Mouse (Mus musculus): Measurements from ENCODE around the gene Mtif3.

Mtif3 gene

GRCm38 (mm10) chr5:146916806-146917205, 46.8 kb downstream of the Mtif3 start:
- DNase-seq (ENCODE audit: extremely low read depth, low read depth), result no peak

- DNase-seq (ENCODE audit: extremely low read depth, low read depth), result no peak
Measured at GRCm38 (mm10) chr5:146916273-146916672, 47.3 kb downstream of the Mtif3 start.

- DNase-seq (ENCODE audit: extremely low read depth, low read depth), result peak; percentile 51
Measured at GRCm38 (mm10) chr5:146914088-146914766, 49.4 kb downstream of the Mtif3 start.

- no peak for DNase-seq (ENCODE audit: extremely low read depth, low read depth)
Measured at GRCm38 (mm10) chr5:146913355-146913754, 50.2 kb downstream of the Mtif3 start.

GRCm38 (mm10) chr5:146912206-146912605, 51.4 kb downstream of the Mtif3 start:
- no peak for DNase-seq (ENCODE audit: extremely low read depth, low read depth)

GRCm38 (mm10) chr5:146908629-146909028, 55.0 kb downstream of the Mtif3 start:
- DNase-seq (ENCODE audit: extremely low read depth, low read depth), result no peak

- DNase-seq (ENCODE audit: extremely low read depth, low read depth), result no peak
Measured at GRCm38 (mm10) chr5:146907533-146907932, 56.1 kb downstream of the Mtif3 start.

GRCm38 (mm10) chr5:146905486-146906172, 58.0 kb downstream of the Mtif3 start:
- peak; percentile 76 for DNase-seq (ENCODE audit: extremely low read depth, low read depth)

- DNase-seq (ENCODE audit: extremely low read depth, low read depth), result peak; percentile 87
Measured at GRCm38 (mm10) chr5:146904404-146904803, 59.2 kb downstream of the Mtif3 start.

Data from MEL-GATA-1-ER (cell line).